Comparison of ENCODE assay signal across 14 mouse cellular contexts in the genomic region with DNA sequence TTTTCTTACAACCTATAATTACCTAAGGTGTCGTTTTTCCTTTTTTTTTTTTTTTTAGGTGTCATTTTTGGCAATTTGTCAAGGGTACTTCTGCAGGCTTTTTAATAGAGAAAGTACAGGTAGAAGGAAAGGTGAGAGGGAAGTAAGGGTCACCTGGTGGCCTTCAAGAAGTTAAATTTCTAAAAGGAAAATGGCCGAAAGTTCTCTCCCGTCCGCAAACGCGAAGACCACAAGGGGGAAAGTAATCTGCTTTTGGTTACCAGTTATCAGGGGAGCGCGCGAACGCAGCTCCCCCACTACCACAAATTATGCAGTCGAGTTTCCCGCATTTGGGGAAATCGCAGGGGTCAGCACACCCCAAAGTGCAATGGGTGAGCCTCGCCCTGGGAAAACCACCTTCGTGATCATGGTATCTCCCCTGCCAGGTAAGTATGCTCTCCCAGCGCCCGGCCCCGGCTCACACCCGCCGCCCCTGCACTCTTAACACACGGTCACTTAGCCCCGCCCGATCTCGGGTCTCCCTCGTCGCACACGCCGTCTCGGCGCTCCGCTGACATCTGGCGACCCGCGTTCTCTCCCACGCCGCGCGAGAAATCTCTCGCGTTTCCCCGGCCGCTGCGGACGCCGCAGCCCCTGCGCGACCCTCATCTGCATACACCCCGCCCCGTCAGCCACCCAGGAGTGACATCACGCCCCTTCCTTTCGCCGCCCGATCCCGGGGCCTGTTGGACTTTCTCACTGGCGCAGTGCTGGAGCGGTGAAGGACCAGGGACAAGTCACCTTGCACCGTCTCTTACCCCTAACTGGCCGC. TPM values are rescaled to one million over a fixed set of nuclear protein-coding genes. Genes with fewer than 3 reads are reported as not detected.
A peak's percentile ranks its signal among the peaks of the same experiment; 100 is the strongest.
DNase-seq lines count a peak whose midpoint lies in the region; ATAC-seq and TF ChIP-seq lines count a peak whose summit lies in the region.
"Not testable (repeated sequence)": the region's sequence is repeated elsewhere in the genome, so short reads cannot be mapped to it uniquely, and the experiment has no call there.
"Had no signal": no experiment of that assay in that cellular context is flagged by ENCODE, and none has a peak within 500 bp of the region (broad histone marks: within the 10 kb centered on the region; RNA-seq: fewer than 3 reads in every experiment).

No protein-coding gene starts in this region.

- H3K4me1 ChIP-seq in forebrain, embryonic 14.5 days (ENCODE audit: control insufficient read depth, insufficient read depth, low read length); heart, embryonic 15.5 days (replicated peaks); hindbrain, embryonic 16.5 days (ENCODE audit: control insufficient read depth, insufficient read depth, low read depth, low read length); kidney, postnatal 0 days (replicated peaks; ENCODE audit: insufficient read depth, low read length); liver, embryonic 14.5 days (replicated peaks; ENCODE audit: control insufficient read depth in 2 of 2, insufficient read depth in 2 of 2, low read length in 1 of 2); neural tube, embryonic 13.5 days (replicated peaks): not testable (repeated sequence)

- TF ChIP-seq EP300 in liver, embryonic 14.5 days (IDR thresholded peaks at IDR 0.05; ENCODE audit: low read depth) = not testable (repeated sequence)

- not testable (repeated sequence) for H3K4me2 ChIP-seq in forebrain, embryonic 14.5 days (ENCODE audit: low read length); heart, embryonic 15.5 days; hindbrain, embryonic 16.5 days (ENCODE audit: low read length); kidney, postnatal 0 days (ENCODE audit: low read length); liver, embryonic 14.5 days (ENCODE audit: low read depth); neural tube, embryonic 13.5 days

- not testable (repeated sequence) for H3K36me3 ChIP-seq in forebrain, embryonic 14.5 days (ENCODE audit: control insufficient read depth, insufficient read depth, low read length); heart, embryonic 15.5 days; hindbrain, embryonic 16.5 days (ENCODE audit: control insufficient read depth, insufficient read depth, low read length); kidney, postnatal 0 days (ENCODE audit: insufficient read depth, low read length); liver, embryonic 14.5 days (replicated peaks; ENCODE audit: control insufficient read depth, insufficient read depth, low read depth); neural tube, embryonic 13.5 days

- H3K9me3 ChIP-seq in forebrain, embryonic 14.5 days (replicated peaks; ENCODE audit: control insufficient read depth, low read length); heart, embryonic 15.5 days (replicated peaks); hindbrain, embryonic 16.5 days (ENCODE audit: control insufficient read depth, low read length); kidney, postnatal 0 days (replicated peaks; ENCODE audit: low read length); liver, embryonic 14.5 days (ENCODE audit: control insufficient read depth, low read length); neural tube, embryonic 13.5 days: not testable (repeated sequence)

- 0% methylated on average over 1 of the region's 58 CpGs for WGBS in forebrain, embryonic 14.5 days
- WGBS in heart, embryonic 15.5 days = 0% methylated on average over 1 of the region's 58 CpGs
- WGBS in hindbrain, embryonic 16.5 days = 0% methylated on average over 1 of the region's 58 CpGs
- WGBS in kidney, postnatal 0 days = 0% methylated on average over 1 of the region's 58 CpGs
- whole genome bisulfite sequencing in liver, embryonic 14.5 days (ENCODE audit: insufficient replicate concordance) = 0% methylated on average over 1 of the region's 58 CpGs
- WGBS in neural tube, embryonic 13.5 days = no CpG with 5 or more reads among the region's 58 CpGs

- not testable (repeated sequence) for H3K27ac ChIP-seq in forebrain, embryonic 14.5 days (ENCODE audit: low read depth, low read length); heart, embryonic 15.5 days; hindbrain, embryonic 16.5 days (ENCODE audit: low read depth, low read length); kidney, postnatal 0 days; liver, embryonic 14.5 days; neural tube, embryonic 13.5 days (replicated peaks)

- TF ChIP-seq CTCF in kidney, postnatal 0 days (IDR thresholded peaks at IDR 0.05; ENCODE audit: low read depth); liver, embryonic 14.5 days (IDR thresholded peaks at IDR 0.05; ENCODE audit: low read depth): not testable (repeated sequence)

- not testable (repeated sequence) for DNase-seq in forebrain, embryonic 14.5 days (ENCODE audit: low spot score); kidney, postnatal 0 days (ENCODE audit: low spot score); liver, embryonic 14.5 days (ENCODE audit: low read depth in 3 of 3, low spot score in 3 of 3)

- ATAC-seq in common myeloid progenitor, adult 5-6 weeks (replicated peaks; ENCODE audit: low read depth, poor library complexity, severe bottlenecking) = 0 out of 2 replicates have a peak, but pooled peaks have one; percentile 17
- ATAC-seq in forebrain, embryonic 14.5 days = peak; percentile 72
- ATAC-seq in heart, embryonic 15.5 days (replicated peaks; ENCODE audit: insufficient number of reproducible peaks, insufficient read depth, low FRiP score, low read depth) = peak; percentile 83
- peak; percentile 68; the same call in 1 of the 2 replicates for ATAC-seq in hindbrain, embryonic 16.5 days
- peak; percentile 88 for ATAC-seq in kidney, postnatal 0 days (replicated peaks; ENCODE audit: low FRiP score, low read depth)
- peak; percentile 63 for ATAC-seq in liver, embryonic 14.5 days (ENCODE audit: insufficient read depth)
- ATAC-seq in megakaryocyte progenitor cell, adult 5-6 weeks (replicated peaks; ENCODE audit: poor library complexity) = 0 out of 2 replicates have a peak, but pooled peaks have one; percentile 15
- ATAC-seq in neural tube, embryonic 13.5 days (ENCODE audit: low read depth) = peak; percentile 67; the same call in 1 of the 2 replicates

- H3K4me3 ChIP-seq in forebrain, embryonic 14.5 days (ENCODE audit: low read depth, low read length); heart, embryonic 15.5 days; hindbrain, embryonic 16.5 days (ENCODE audit: low read length); kidney, postnatal 0 days (replicated peaks; ENCODE audit: low read depth, low read length); liver, embryonic 14.5 days (ENCODE audit: insufficient read depth in 1 of 2, low read depth in 2 of 2, low read length in 2 of 2); neural tube, embryonic 13.5 days: not testable (repeated sequence)

- H3K27me3 ChIP-seq in forebrain, embryonic 14.5 days (replicated peaks; ENCODE audit: control insufficient read depth, insufficient read depth, low read length) = peaks cover 11% of the 10 kb centered on the region; the same call in 1 of the 2 replicates
- peaks cover 13% of the 10 kb centered on the region for H3K27me3 ChIP-seq in heart, embryonic 15.5 days
- peaks cover 20% of the 10 kb centered on the region for H3K27me3 ChIP-seq in hindbrain, embryonic 16.5 days (replicated peaks; ENCODE audit: control insufficient read depth, insufficient read depth, low read length)
- not testable (repeated sequence) for H3K27me3 ChIP-seq in kidney, postnatal 0 days (ENCODE audit: insufficient read depth, low read length); liver, embryonic 14.5 days (ENCODE audit: control insufficient read depth, insufficient read depth, low read length)
- H3K27me3 ChIP-seq in neural tube, embryonic 13.5 days = peaks cover 24% of the 10 kb centered on the region

- H3K9ac ChIP-seq in forebrain, embryonic 14.5 days (ENCODE audit: low read length); heart, embryonic 15.5 days; hindbrain, embryonic 16.5 days (ENCODE audit: low read depth, low read length); kidney, postnatal 0 days (ENCODE audit: low read depth, low read length); liver, embryonic 14.5 days (replicated peaks); neural tube, embryonic 13.5 days: not testable (repeated sequence)

RNA-seq across cellular contexts. Expression of gene BC107364, which starts 7.9 kb away (rescaled TPM):
- total RNA-seq in common myeloid progenitor, adult 5-6 weeks (2017) = not detected in 2 replicates
- polyA plus RNA-seq in forebrain, embryonic 14.5 days (2014; fragmentation: Nextera tagmentation; extraction: Ambion mirVana) = not detected in 2 replicates
- polyA plus RNA-seq in heart, embryonic 15.5 days (2015; fragmentation: Nextera tagmentation; extraction: Ambion mirVana) = 0.53 and 1.0 TPM in 2 replicates
- polyA plus RNA-seq in hindbrain, embryonic 16.5 days (2015; fragmentation: Nextera tagmentation; extraction: Ambion mirVana) = not detected in 2 replicates
- 0.40 and 0.51 TPM in 2 replicates for polyA plus RNA-seq in kidney, postnatal 0 days (2015; fragmentation: Nextera tagmentation; extraction: Ambion mirVana)
- not detected in 2 replicates for polyA plus RNA-seq in liver, embryonic 14.5 days (2012; rRNA removed)
- polyA plus RNA-seq in liver, embryonic 14.5 days (2014; fragmentation: Nextera tagmentation; extraction: Ambion mirVana) = not detected in 2 replicates
- not detected in 2 replicates for total RNA-seq in megakaryocyte progenitor cell, adult 5-6 weeks (2015)
- not detected in 2 replicates for total RNA-seq in megakaryocyte progenitor cell, adult 5-6 weeks (2017)
- not detected in 2 replicates for polyA plus RNA-seq in neural tube, embryonic 13.5 days (2015; fragmentation: Nextera tagmentation; extraction: Ambion mirVana)
- total RNA-seq: adrenal gland, postnatal 36 days; gastrocnemius, postnatal 4 days; heart, postnatal 14 days; layer of hippocampus, postnatal 25 days; left cerebral cortex, postnatal 25 days had no signal
- polyA plus RNA-seq: large intestine, adult 2 months had no signal

Comparison
In these comparisons a context has a peak if more than half of its experiments do, and no peak if none do; other contexts are left out.
1. ATAC-seq: peak in every context shown above with its lines; median percentile 88 in kidney, postnatal 0 days; 83 in heart, embryonic 15.5 days; 72 in forebrain, embryonic 14.5 days; 68 in hindbrain, embryonic 16.5 days; 67 in neural tube, embryonic 13.5 days; 63 in liver, embryonic 14.5 days; 17 in common myeloid progenitor, adult 5-6 weeks; 15 in megakaryocyte progenitor cell, adult 5-6 weeks.